Mouse (Mus musculus): Measurements from ENCODE around the gene L3mbtl4.

Gene L3mbtl4

DNA sequence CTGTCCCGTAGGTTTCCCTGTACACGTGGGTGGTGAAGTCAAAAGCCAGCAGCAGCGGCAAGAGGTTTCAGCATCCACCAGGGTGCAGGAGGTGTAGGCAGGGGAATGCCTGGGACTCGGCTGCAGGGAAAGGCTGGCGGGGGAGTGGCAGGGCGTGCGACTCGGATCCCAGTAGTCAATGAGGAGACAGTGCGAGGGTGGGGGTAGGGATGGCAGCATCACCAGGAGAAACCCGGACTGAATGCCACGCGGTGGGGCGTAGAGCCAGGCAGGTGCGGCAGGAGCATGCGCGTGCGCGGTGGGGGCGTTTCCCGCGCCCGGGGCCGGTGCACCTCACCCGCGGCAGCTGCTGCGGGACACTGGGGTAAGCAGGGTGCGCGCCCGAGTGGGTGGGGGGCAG, at the start of gene L3mbtl4:
TSS of gene L3mbtl4 (plus strand) at position 271 of the 400 bp plus-strand sequence.
- DNase-seq (ENCODE audit: low read depth, low spot score): no peak

DNA sequence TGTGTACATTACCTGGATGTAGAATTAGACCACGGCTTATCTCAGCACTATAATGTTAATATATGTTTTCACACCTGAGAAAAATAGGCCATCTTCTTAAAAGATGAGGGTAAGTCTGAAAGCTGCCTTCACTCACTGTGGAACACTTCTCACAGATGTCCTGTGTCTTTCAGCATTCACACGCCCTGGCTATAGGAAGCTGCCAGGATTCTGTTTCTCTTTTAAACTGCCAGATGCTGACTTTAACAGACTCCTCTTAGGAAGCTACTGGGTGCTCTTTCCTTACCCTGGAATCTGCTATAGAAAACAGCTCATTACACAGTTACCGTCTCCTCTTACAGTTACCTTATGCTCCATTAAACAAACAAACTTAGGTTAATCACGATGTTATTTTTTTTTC, 43.1 kb upstream of the L3mbtl4 start:
- DNase-seq (ENCODE audit: low read depth, low spot score): no peak

GRCm38 (mm10) chr17:68235380-68235779, 38.2 kb upstream of the L3mbtl4 start:
- no peak for DNase-seq (ENCODE audit: low read depth, low spot score)

- no peak for DNase-seq (ENCODE audit: low read depth, low spot score)
Measured at GRCm38 (mm10) chr17:68236992-68237391, 36.6 kb upstream of the L3mbtl4 start.

DNA sequence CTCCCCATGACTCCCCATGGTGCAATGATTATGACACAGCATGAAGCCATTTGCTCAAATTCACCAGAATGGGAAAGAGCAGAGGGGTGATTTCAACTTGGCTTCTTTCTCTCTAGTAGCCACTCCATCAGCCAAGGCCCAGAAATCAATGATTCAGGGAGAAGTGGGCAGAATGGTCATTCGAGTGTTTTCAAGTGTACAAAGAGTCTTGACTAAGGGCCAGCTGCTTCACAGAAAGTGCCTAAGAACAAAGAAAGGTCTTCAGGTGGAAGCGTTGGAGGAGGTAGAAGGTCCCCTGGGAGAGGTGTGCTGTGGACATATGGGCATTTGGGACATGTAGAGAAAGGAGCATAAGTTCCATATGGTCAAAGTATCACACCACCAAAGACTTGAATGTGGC, 33.4 kb upstream of the L3mbtl4 start:
- no peak for DNase-seq (ENCODE audit: low read depth, low spot score)

- no peak for DNase-seq (ENCODE audit: low read depth, low spot score)
Measured at GRCm38 (mm10) chr17:68264835-68265557, 8.6 kb upstream of the L3mbtl4 start.

DNA sequence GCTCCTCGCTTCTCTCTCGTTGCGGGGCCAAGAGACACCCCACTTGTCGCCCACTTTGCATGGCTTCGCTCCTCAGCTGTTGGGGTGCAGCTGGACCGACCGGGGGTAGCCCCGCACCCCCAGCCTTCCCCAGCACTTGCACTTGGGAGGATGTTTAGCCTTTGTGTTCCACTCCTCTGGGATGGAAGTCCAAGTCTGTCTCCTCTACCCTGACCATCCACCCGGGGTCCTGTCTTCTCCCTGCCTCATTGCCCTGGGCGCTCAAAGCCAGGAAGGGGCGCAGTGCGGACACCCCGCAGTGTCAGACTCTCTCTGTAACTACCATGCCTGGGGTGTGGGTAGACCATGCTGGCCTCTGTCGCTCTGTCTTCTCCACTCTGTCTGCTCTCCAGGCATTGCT, 357 bp downstream of the L3mbtl4 start:
- no peak for DNase-seq (ENCODE audit: low read depth, low spot score)

- DNase-seq (ENCODE audit: low read depth, low spot score): no peak
Measured at GRCm38 (mm10) chr17:68275138-68275537, 1.5 kb downstream of the L3mbtl4 start.

DNA sequence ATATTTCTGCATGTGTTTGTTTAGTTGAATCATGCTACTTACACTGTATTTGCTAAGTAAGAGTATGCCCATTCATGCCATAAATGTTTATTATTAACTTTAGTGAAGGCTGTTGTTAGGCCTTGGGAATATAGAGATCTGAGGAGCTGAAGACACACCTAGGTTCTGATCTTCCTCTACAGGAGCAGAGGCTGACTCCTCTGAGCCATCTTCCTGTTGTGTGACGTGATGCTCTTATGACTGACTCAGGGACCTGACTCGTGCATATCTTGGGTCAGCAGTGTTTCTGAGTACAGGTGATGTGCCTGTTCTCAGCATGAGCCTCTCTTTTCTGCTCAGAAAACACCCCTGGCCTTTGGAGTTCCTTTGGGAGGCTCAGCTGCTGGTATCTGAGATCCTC, 7.3 kb downstream of the L3mbtl4 start:
- DNase-seq (ENCODE audit: low read depth, low spot score): no peak

GRCm38 (mm10) chr17:68285119-68285782, 11.7 kb downstream of the L3mbtl4 start:
- DNase-seq (ENCODE audit: low read depth, low spot score): no peak

- DNase-seq (ENCODE audit: low read depth, low spot score): no peak
Measured at GRCm38 (mm10) chr17:68288094-68288493, 14.5 kb downstream of the L3mbtl4 start.

DNA sequence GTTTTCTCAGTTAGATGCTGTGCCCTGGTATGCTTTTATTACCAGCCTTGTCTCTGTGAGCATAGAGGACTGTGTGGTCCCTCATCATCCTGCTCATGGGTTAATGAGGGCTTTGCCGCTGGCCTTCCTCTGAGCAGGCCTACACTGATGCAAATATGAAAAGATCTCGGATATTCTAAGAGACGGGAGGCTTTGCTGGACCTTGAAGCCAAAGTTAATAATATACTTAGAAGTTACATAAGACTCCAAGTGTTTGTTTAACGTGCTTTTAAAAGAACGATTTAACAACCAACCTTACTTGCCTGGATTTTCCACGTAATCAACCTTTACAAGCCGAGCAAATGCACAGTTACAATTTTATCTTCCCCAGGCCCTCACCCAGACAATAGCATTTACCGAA, 15.1 kb downstream of the L3mbtl4 start:
- no peak for DNase-seq (ENCODE audit: low read depth, low spot score)

DNA sequence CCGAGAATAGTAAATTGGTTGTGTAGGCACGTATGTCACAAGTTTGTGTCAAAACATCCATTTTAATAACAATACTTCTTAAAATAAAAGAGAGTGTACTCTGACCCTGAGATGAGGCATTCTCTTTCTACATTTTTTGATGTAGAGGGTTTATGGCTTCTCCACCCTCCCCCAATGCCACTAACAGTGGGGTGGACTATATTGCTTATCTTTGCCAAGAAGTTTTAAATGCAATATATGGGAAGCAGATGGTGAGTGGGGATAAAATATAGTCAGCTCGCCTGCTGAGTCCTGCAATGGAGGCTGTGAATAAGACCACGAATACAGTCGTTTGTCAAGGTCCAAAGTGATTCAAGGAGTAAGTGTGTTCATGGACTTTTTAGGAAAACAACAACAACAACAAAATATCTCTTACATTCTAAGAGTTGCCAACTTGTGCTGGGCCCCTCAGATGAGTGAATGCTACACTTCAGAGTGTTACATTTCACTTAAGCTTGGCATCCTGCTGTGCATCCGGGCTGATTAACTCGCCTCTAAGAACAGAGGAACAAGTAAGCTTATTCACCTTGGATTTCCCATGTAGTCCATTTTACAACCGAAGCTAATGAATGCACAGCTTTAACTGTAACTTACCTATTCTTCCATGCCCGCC, 18.2 kb downstream of the L3mbtl4 start:
- DNase-seq (ENCODE audit: low read depth, low spot score): no peak

- no peak for DNase-seq (ENCODE audit: low read depth, low spot score)
Measured at GRCm38 (mm10) chr17:68308381-68308780, 34.8 kb downstream of the L3mbtl4 start.

DNA sequence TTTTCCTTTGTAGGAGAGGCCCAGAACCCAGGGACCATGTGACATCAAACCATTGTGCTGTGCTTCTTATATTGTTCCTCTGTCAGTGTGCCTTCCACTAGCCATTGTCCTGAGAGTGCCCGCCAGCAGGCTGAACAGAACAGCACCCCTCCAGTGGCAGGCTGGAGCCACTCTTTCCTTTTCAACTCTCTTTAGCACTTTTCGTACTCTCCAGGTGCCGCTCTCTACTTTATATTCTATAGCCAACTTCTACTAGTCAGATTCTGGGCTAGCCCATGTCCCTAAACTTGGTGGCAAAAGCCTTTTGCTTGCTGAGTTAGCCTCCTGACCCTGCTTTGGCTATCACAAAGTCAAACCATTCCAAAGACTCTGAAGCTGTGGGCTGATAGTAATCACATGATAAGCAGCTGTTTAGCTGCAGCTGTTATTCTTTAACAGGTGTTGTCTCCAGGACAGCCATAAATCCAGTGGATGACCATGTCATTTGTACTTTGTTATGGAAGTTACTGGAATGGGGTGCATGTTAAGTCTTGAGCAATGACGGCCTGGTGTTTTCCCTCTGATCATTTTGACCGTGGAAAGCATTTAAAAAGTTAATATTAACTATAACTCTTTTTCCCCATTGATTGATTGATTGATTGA, 38.8 kb downstream of the L3mbtl4 start:
- DNase-seq (ENCODE audit: low read depth, low spot score): peak; percentile 11

DNA sequence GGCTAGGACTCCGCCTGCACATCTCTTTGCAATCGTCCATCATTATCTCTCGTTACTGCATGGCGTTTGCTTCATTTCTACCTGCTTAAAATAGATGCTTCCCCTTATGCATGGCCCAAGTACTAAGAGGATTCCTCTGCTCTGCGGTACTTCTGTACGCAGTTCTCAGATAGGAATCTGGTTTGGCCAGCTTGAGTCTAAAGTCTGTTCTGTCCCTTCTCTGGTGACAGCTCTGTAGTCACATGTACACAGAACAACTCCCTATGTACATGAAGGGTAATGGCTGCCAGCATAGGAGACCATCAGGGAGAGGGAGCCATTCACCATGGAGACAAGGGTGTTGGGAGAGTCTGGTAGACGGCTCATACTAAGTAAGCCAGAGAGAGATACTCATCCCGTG, 47.3 kb downstream of the L3mbtl4 start:
- DNase-seq (ENCODE audit: low read depth, low spot score): no peak

DNA sequence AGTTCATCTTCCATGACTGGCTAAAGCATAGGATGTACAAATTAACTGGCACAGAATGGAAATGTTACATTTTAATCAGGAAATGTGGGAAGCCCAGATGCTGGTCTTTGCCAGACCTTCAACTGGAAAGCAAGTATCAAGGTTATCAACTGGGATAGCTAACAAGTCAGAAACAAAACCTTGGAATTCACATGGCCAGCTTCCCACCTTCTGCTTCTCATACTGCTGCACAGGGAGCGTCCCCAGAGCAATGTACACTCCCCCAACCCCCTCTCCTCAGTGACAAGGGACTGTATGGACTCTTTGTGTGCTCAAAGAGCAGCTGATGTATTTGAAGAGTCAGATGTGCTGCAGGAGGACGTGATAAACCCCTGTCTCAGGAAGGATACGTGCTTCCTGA, 49.0 kb downstream of the L3mbtl4 start:
- no peak for DNase-seq (ENCODE audit: low read depth, low spot score)

DNA sequence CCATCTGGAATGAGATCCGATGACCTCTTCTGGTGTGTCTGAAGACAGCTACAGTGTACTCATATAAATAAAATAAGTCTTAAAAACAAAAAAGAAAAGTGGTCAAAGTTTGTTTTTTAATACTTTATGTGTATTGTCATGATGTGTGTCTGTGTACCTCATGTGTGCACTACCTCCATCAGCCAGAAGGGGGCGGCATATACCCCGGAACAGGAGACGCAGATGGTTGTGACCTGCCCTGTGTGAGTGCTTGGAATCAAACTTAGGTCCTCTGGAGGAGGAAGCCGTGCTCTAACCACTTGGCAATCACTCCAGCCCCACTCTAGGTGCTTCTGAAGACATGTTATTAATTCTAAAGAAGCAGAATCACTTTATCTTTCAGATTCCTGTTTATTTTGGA, 58.6 kb downstream of the L3mbtl4 start:
- no peak for DNase-seq (ENCODE audit: low read depth, low spot score)

DNA sequence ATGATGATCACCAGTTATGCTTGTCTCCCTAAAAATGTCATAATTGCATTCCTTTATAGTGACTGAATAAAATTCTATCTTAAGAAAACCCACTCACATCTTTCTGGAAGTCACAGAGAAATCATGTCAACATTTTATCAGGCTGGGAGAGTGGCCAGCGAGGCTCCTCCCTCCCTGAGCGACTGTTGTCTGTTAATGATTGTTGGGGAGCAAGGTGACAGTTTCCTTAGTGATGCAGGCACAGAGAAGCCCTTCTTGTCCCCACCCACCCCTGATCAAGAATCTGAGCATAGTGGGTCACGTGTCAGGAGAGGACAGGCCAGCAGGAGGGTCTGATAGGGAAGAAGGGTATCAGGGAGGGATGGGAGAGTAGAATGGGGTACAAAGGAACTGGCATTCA, 59.8 kb downstream of the L3mbtl4 start:
- no peak for DNase-seq (ENCODE audit: low read depth, low spot score)

GRCm38 (mm10) chr17:68338917-68339553, 65.4 kb downstream of the L3mbtl4 start:
- DNase-seq (ENCODE audit: low read depth, low spot score): no peak

- no peak for DNase-seq (ENCODE audit: low read depth, low spot score)
Measured at GRCm38 (mm10) chr17:68357687-68358086, 84.1 kb downstream of the L3mbtl4 start.

DNA sequence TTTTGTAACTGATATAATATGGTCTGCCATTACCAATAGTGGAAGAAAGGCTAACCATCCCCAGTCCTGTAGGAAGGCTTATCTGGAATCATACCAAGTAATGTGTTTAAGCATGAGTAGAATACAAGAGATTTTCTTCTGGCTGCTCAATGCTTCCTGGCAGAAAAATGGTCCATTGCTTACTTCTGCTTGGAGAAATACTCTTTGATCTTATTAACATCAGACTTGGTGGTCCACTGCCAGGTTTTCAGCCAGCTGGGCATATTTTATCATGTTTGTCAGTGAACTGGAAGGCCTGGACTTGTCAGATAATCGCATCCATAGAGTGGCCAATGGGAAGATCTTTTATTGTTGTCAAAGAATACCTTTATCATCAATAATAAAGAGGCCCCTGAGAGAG, 97.5 kb downstream of the L3mbtl4 start:
- no peak for DNase-seq (ENCODE audit: low read depth, low spot score)

Data from skeletal muscle tissue, adult 2 months (tissue).